In the genomic region with DNA sequence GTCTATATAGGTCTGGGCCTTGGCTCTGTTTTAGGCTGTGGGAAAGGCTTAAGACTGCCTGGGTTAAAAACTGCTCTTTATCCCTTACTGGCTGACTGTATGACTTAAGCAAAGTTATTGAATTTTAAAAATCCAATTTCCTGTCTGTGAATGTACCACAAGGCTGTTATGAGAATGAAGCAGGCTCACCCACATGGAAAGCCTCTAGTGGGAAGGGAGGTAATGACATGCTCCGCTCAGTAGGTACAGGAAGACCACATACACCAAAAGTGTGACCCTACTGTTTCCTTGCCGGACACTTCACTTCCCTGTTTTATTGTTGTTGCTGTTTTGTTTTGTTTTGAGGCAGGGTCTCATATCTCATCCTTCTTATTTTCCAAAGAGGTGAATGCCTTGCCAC, we compare ENCODE assay signal across 29 mouse cellular contexts. TPM values are rescaled to one million over a fixed set of nuclear protein-coding genes. Genes with fewer than 3 reads are reported as not detected.
A peak's percentile ranks its signal among the peaks of the same experiment; 100 is the strongest.
DNase-seq lines count a peak whose midpoint lies in the region; ATAC-seq and TF ChIP-seq lines count a peak whose summit lies in the region.
"Had no signal": no experiment of that assay in that cellular context is flagged by ENCODE, and none has a peak within 500 bp of the region (broad histone marks: within the 10 kb centered on the region; RNA-seq: fewer than 3 reads in every experiment).

No protein-coding gene starts in this region.

- no peak overlapping the region for H3K27ac ChIP-seq in embryonic facial prominence, embryonic 11.5 days (replicated peaks; ENCODE audit: low read depth, low read length)
- H3K27ac ChIP-seq in embryonic facial prominence, embryonic 10.5 days (replicated peaks): no peak overlapping the region
- no peak overlapping the region for H3K27ac ChIP-seq in hindbrain, postnatal 0 days
- H3K27ac ChIP-seq in hindbrain, embryonic 11.5 days (ENCODE audit: low read depth, low read length): no peak overlapping the region
- no peak overlapping the region for H3K27ac ChIP-seq in lung, embryonic 14.5 days (ENCODE audit: low read depth)
- H3K27ac ChIP-seq: forebrain, embryonic 12.5 days; heart, embryonic 15.5 days; hindbrain, embryonic 12.5 days; lung, embryonic 15.5 days; macrophage; midbrain, embryonic 10.5 days; stomach, embryonic 15.5 days had no signal

- H3K4me1 ChIP-seq in embryonic facial prominence, embryonic 11.5 days (ENCODE audit: control insufficient read depth, insufficient read depth, low read length): no peaks in the 10 kb centered on the region
- H3K4me1 ChIP-seq in embryonic facial prominence, embryonic 10.5 days: peaks cover 3% of the 10 kb centered on the region; the same call in 1 of the 2 replicates
- H3K4me1 ChIP-seq in hindbrain, postnatal 0 days (ENCODE audit: insufficient read depth, low read length): no peaks in the 10 kb centered on the region
- H3K4me1 ChIP-seq in hindbrain, embryonic 11.5 days (replicated peaks; ENCODE audit: control insufficient read depth, insufficient read depth, low read length): no peaks in the 10 kb centered on the region
- peaks cover 6% of the 10 kb centered on the region; the same call in 1 of the 2 replicates for H3K4me1 ChIP-seq in lung, embryonic 14.5 days (ENCODE audit: insufficient read depth)
- no peaks in the 10 kb centered on the region for H3K4me1 ChIP-seq in lung, adult 2 months (ENCODE audit: control insufficient read depth, insufficient read depth, low read length)
- H3K4me1 ChIP-seq: forebrain, embryonic 12.5 days; heart, embryonic 15.5 days; hindbrain, embryonic 12.5 days; midbrain, embryonic 10.5 days had no signal

- no peak overlapping the region for H3K4me2 ChIP-seq in embryonic facial prominence, embryonic 11.5 days (ENCODE audit: low read depth, low read length)
- no peak overlapping the region for H3K4me2 ChIP-seq in hindbrain, postnatal 0 days (ENCODE audit: low read depth, low read length)
- no peak overlapping the region for H3K4me2 ChIP-seq in hindbrain, embryonic 11.5 days (replicated peaks; ENCODE audit: low read depth, low read length)
- H3K4me2 ChIP-seq in lung, embryonic 14.5 days: no peak overlapping the region
- H3K4me2 ChIP-seq: forebrain, embryonic 12.5 days; heart, embryonic 15.5 days; hindbrain, embryonic 12.5 days; lung, embryonic 15.5 days; stomach, embryonic 15.5 days had no signal

- H3K9me3 ChIP-seq in embryonic facial prominence, embryonic 11.5 days (replicated peaks; ENCODE audit: control insufficient read depth, low read length): no peaks in the 10 kb centered on the region
- H3K9me3 ChIP-seq in embryonic facial prominence, embryonic 10.5 days: no peaks in the 10 kb centered on the region
- no peaks in the 10 kb centered on the region for H3K9me3 ChIP-seq in hindbrain, postnatal 0 days (ENCODE audit: low read length)
- H3K9me3 ChIP-seq in hindbrain, embryonic 11.5 days (ENCODE audit: control insufficient read depth, low read length): no peaks in the 10 kb centered on the region
- no peaks in the 10 kb centered on the region for H3K9me3 ChIP-seq in lung, embryonic 14.5 days (ENCODE audit: low read depth, low read length)
- H3K9me3 ChIP-seq: forebrain, embryonic 12.5 days; heart, embryonic 15.5 days; hindbrain, embryonic 12.5 days; lung, embryonic 15.5 days; midbrain, embryonic 10.5 days; stomach, embryonic 15.5 days had no signal

- ATAC-seq in embryonic facial prominence, embryonic 11.5 days (replicated peaks; ENCODE audit: insufficient number of reproducible peaks, low FRiP score, low TSS enrichment, low read depth): no peak
- ATAC-seq in hindbrain, postnatal 0 days: no peak
- no peak for ATAC-seq in hindbrain, embryonic 11.5 days (ENCODE audit: low FRiP score)
- ATAC-seq in lung, embryonic 14.5 days (ENCODE audit: insufficient read depth): no peak

- 85% methylated on average over 2 of the region's 2 CpGs for WGBS in embryonic facial prominence, embryonic 11.5 days
- WGBS in embryonic facial prominence, embryonic 10.5 days: 78% methylated on average over 2 of the region's 2 CpGs
- 84% methylated on average over 2 of the region's 2 CpGs for WGBS in hindbrain, postnatal 0 days
- WGBS in hindbrain, embryonic 11.5 days: 87% methylated on average over 2 of the region's 2 CpGs
- 72% methylated on average over 2 of the region's 2 CpGs for WGBS in lung, embryonic 14.5 days
- WGBS in lung, adult 2 months: 69% methylated on average over 2 of the region's 2 CpGs

- H3K4me3 ChIP-seq in embryonic facial prominence, embryonic 11.5 days (ENCODE audit: low read depth, low read length): no peak overlapping the region
- no peak overlapping the region for H3K4me3 ChIP-seq in embryonic facial prominence, embryonic 10.5 days
- H3K4me3 ChIP-seq in hindbrain, postnatal 0 days (ENCODE audit: low read length): no peak overlapping the region
- no peak overlapping the region for H3K4me3 ChIP-seq in hindbrain, embryonic 11.5 days (ENCODE audit: low read depth, low read length)
- no peak overlapping the region for H3K4me3 ChIP-seq in lung, embryonic 14.5 days (ENCODE audit: low read depth, low read length)
- H3K4me3 ChIP-seq in lung, adult 2 months (replicated peaks; ENCODE audit: extremely low read depth, low read depth, low read length): no peak overlapping the region
- H3K4me3 ChIP-seq: forebrain, embryonic 12.5 days; heart, embryonic 15.5 days; hindbrain, embryonic 12.5 days; lung, embryonic 15.5 days; midbrain, embryonic 10.5 days; stomach, embryonic 15.5 days had no signal

- no peaks in the 10 kb centered on the region for H3K36me3 ChIP-seq in embryonic facial prominence, embryonic 11.5 days (replicated peaks; ENCODE audit: control insufficient read depth, insufficient read depth, low read depth, low read length)
- no peaks in the 10 kb centered on the region for H3K36me3 ChIP-seq in embryonic facial prominence, embryonic 10.5 days (replicated peaks)
- no peaks in the 10 kb centered on the region for H3K36me3 ChIP-seq in hindbrain, postnatal 0 days (ENCODE audit: insufficient read depth, low read length)
- H3K36me3 ChIP-seq in hindbrain, embryonic 11.5 days (ENCODE audit: control insufficient read depth, insufficient read depth, low read length): no peaks in the 10 kb centered on the region
- H3K36me3 ChIP-seq in lung, embryonic 14.5 days (ENCODE audit: insufficient read depth): no peaks in the 10 kb centered on the region
- H3K36me3 ChIP-seq: forebrain, embryonic 12.5 days; heart, embryonic 15.5 days; hindbrain, embryonic 12.5 days; lung, embryonic 15.5 days; midbrain, embryonic 10.5 days; stomach, embryonic 15.5 days had no signal

- TF ChIP-seq POLR2A in lung, adult 2 months (IDR thresholded peaks at IDR 0.05; ENCODE audit: borderline replicate concordance, extremely low read depth, low read depth, low read length): no peak

- H3K27me3 ChIP-seq in embryonic facial prominence, embryonic 11.5 days (ENCODE audit: control insufficient read depth, insufficient read depth, low read length): no peaks in the 10 kb centered on the region
- no peaks in the 10 kb centered on the region for H3K27me3 ChIP-seq in embryonic facial prominence, embryonic 10.5 days (replicated peaks; ENCODE audit: low read depth, poor library complexity, severe bottlenecking)
- no peaks in the 10 kb centered on the region for H3K27me3 ChIP-seq in hindbrain, postnatal 0 days (ENCODE audit: insufficient read depth, low read length)
- no peaks in the 10 kb centered on the region for H3K27me3 ChIP-seq in hindbrain, embryonic 11.5 days (ENCODE audit: control insufficient read depth, insufficient read depth, low read length)
- no peaks in the 10 kb centered on the region for H3K27me3 ChIP-seq in lung, embryonic 14.5 days (ENCODE audit: insufficient read depth, low read length)
- H3K27me3 ChIP-seq: forebrain, embryonic 12.5 days; heart, embryonic 15.5 days; hindbrain, embryonic 12.5 days; lung, embryonic 15.5 days; stomach, embryonic 15.5 days had no signal

- peak; percentile 64 for TF ChIP-seq CTCF in hindbrain, postnatal 0 days (IDR thresholded peaks at IDR 0.05; ENCODE audit: low read depth)
- TF ChIP-seq CTCF in lung, embryonic 14.5 days (IDR thresholded peaks at IDR 0.05; ENCODE audit: low read depth): peak; percentile 51
- no peak for TF ChIP-seq CTCF in lung, adult 2 months (IDR thresholded peaks at IDR 0.05; ENCODE audit: insufficient read depth, low read length)

- no peak overlapping the region for H3K9ac ChIP-seq in embryonic facial prominence, embryonic 11.5 days (replicated peaks; ENCODE audit: low read length)
- no peak overlapping the region for H3K9ac ChIP-seq in hindbrain, postnatal 0 days (replicated peaks; ENCODE audit: low read length)
- no peak overlapping the region for H3K9ac ChIP-seq in hindbrain, embryonic 11.5 days (ENCODE audit: low read depth, low read length)
- H3K9ac ChIP-seq in lung, embryonic 14.5 days: no peak overlapping the region
- H3K9ac ChIP-seq: forebrain, embryonic 12.5 days; heart, embryonic 15.5 days; hindbrain, embryonic 12.5 days; lung, embryonic 15.5 days; stomach, embryonic 15.5 days had no signal

- DNase-seq in embryonic facial prominence, embryonic 11.5 days (ENCODE audit: low spot score): peak; percentile 11
- no peak for DNase-seq in embryonic facial prominence, embryonic 10.5 days (ENCODE audit: low spot score)
- DNase-seq in hindbrain, postnatal 0 days (ENCODE audit: low spot score): peak; percentile 15
- no peak for DNase-seq in hindbrain, embryonic 11.5 days (ENCODE audit: low spot score)
- peak; percentile 42 for DNase-seq in lung, embryonic 14.5 days
- no peak for DNase-seq in lung, adult 2 months
- no peak for DNase-seq in urinary bladder, adult 2 months (ENCODE audit: low spot score)
- no peak for DNase-seq in gastrocnemius, postnatal 4 days (ENCODE audit: low spot score in 2 of 2)
- DNase-seq: adrenal gland, postnatal 25 days; cerebellum, adult 18-20 months; cerebellum, postnatal 25 days; gastrocnemius, postnatal 36 days; retina, postnatal 1 day had no signal

RNA-seq across cellular contexts. Expression of gene Sparcl1, which starts 27.5 kb away (rescaled TPM):
- 45.8 and 48.8 TPM in 2 replicates for polyA plus RNA-seq in embryonic facial prominence, embryonic 11.5 days (2014; fragmentation: Nextera tagmentation; extraction: Ambion mirVana)
- polyA plus RNA-seq in embryonic facial prominence, embryonic 10.5 days (2016; fragmentation: Nextera tagmentation; extraction: Ambion mirVana): 26.5 and 28.3 TPM in 2 replicates
- 660 and 723 TPM in 2 replicates for total RNA-seq in hindbrain, postnatal 0 days (2014; rRNA removed)
- 782 and 913 TPM in 2 replicates for polyA plus RNA-seq in hindbrain, postnatal 0 days (2015; fragmentation: Nextera tagmentation; extraction: Ambion mirVana)
- 61.5 and 61.9 TPM in 2 replicates for polyA plus RNA-seq in hindbrain, embryonic 11.5 days (2014; fragmentation: Nextera tagmentation; extraction: Ambion mirVana)
- 296 and 307 TPM in 2 replicates for polyA plus RNA-seq in lung, embryonic 14.5 days (2014; fragmentation: Nextera tagmentation; extraction: Ambion mirVana)
- 214 and 298 TPM in 2 replicates for polyA plus RNA-seq in lung, adult 2 months (2012; rRNA removed)
- 1,512 and 1,967 TPM in 2 replicates for polyA plus RNA-seq in urinary bladder, adult 2 months (2012; rRNA removed)
- total RNA-seq in gastrocnemius, postnatal 4 days (2021): 100 to 1,000 TPM; 226 to 268 TPM
- total RNA-seq: MEL; monocyte, adult 5-6 weeks had no signal
- polyA plus RNA-seq: macrophage had no signal

RNA-seq across cellular contexts. Expression of gene Dspp, which starts 29.4 kb away (rescaled TPM):
- polyA plus RNA-seq in embryonic facial prominence, embryonic 11.5 days (2014; fragmentation: Nextera tagmentation; extraction: Ambion mirVana): not detected in 2 replicates
- polyA plus RNA-seq in embryonic facial prominence, embryonic 10.5 days (2016; fragmentation: Nextera tagmentation; extraction: Ambion mirVana): not detected in 2 replicates
- total RNA-seq in hindbrain, postnatal 0 days (2014; rRNA removed): not detected in 2 replicates
- not detected in 2 replicates for polyA plus RNA-seq in hindbrain, postnatal 0 days (2015; fragmentation: Nextera tagmentation; extraction: Ambion mirVana)
- not detected in 2 replicates for polyA plus RNA-seq in hindbrain, embryonic 11.5 days (2014; fragmentation: Nextera tagmentation; extraction: Ambion mirVana)
- not detected in 2 replicates for polyA plus RNA-seq in lung, embryonic 14.5 days (2014; fragmentation: Nextera tagmentation; extraction: Ambion mirVana)
- not detected in 2 replicates for polyA plus RNA-seq in lung, adult 2 months (2012; rRNA removed)
- not detected in 2 replicates for polyA plus RNA-seq in urinary bladder, adult 2 months (2012; rRNA removed)
- total RNA-seq in gastrocnemius, postnatal 4 days (2021): not detected
- total RNA-seq: adrenal gland, postnatal 25 days; gastrocnemius, postnatal 36 days; left cerebral cortex, postnatal 25 days; liver, adult 2 months; MEL; monocyte, adult 5-6 weeks had no signal
- polyA plus RNA-seq: forebrain, embryonic 12.5 days; heart, embryonic 15.5 days; hindbrain, embryonic 12.5 days; intestine, embryonic 14.5 days; kidney, embryonic 14.5 days; large intestine, adult 2 months; liver, adult 2 months; macrophage; midbrain, embryonic 10.5 days; neural tube, embryonic 11.5 days; stomach, embryonic 15.5 days; thymus, postnatal 0 days had no signal

Comparison
In these comparisons a context has a peak if more than half of its experiments do, and no peak if none do; other contexts are left out.
1. DNase-seq: peak in embryonic facial prominence, embryonic 11.5 days (single experiment), hindbrain, postnatal 0 days (single experiment) and lung, embryonic 14.5 days (single experiment); none in embryonic facial prominence, embryonic 10.5 days (single experiment), hindbrain, embryonic 11.5 days (single experiment), lung, adult 2 months (single experiment), urinary bladder, adult 2 months (single experiment) and gastrocnemius, postnatal 4 days (0 of 2).